Mouse (Mus musculus) adrenal gland, adult 18-20 months (tissue): Measurements from ENCODE around the gene Fkbp3. TPM values are rescaled to one million over a fixed set of nuclear protein-coding genes. Genes with fewer than 3 reads are reported as not detected.
"Not testable (repeated sequence)": the region's sequence is repeated elsewhere in the genome, so short reads cannot be mapped to it uniquely, and the experiment has no call there.

Source experiments
- DNase-seq, 2 experiments: peaks; one replicate each; pipeline ENCODE4 v3.0.0; 2021 to 2022; ENCODE audit warnings: low spot score in 2 of 2
- long read RNA-seq, 2 experiments: library from polyadenylated mRNA; stranded (forward); transcript quantifications; one replicate each; pipeline ENCODE4 v2.0.0; 2021
- total RNA-seq, 2 experiments: library from RNA; stranded (reverse); gene quantifications; 1 replicate in 1 of 2; 2 replicates in 1 of 2; pipeline ENCODE4 v1.2.3; 2021

The Fkbp3 gene
- total RNA-seq: 100 to 1,000 TPM in 1 of 2 experiments, 10 to 100 TPM in 1; 92.5 to 113 TPM
- long read RNA-seq, experiment 1, transcript Fkbp3-201 (7 exons, 1,022 nt): major isoform, 32 of 35 reads
- long read RNA-seq, experiment 1, partial matches to known transcripts: 0 of 35 reads
- long read RNA-seq, experiment 1, other reads (novel, unspliced or antisense): 3 of 35 reads
- long read RNA-seq, experiment 2, transcript Fkbp3-201 (7 exons, 1,022 nt): major isoform, 89 of 103 reads
- long read RNA-seq, experiment 2, partial matches to known transcripts: 11 of 103 reads
- long read RNA-seq, experiment 2, other reads (novel, unspliced or antisense): 1 of 103 reads

DNA sequence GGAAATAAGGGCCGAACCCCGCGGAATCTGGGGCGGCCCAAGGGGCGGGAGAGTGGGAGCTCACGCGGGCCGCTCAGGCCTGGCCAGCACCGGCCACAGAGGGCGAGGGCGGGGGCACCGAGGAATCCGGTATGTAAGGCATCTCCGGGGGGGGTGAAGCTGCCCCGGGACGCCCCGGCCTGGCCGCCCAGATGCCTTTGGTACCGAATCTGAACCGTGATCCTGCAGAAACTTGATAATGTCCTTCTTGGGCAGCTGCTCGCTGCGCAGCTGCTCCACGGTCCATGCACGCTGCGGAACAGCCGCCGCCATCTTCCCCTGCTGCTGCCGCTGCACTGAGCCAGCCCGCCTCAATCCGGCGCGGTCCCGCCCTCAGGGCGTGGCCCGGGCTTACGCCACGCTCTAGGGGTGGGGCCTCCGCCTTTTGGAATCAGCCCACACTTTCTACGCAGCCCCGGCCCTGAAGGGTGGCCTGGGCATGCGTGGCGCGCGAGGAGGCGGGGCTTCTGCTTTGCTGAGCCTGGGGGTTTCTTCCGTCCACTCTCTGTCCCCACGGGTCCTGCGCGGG is at the start of gene Fkbp3:
TSS of gene Fkbp3 (minus strand) at position 397 of the 568 bp plus-strand sequence.
- DNase-seq: peak; percentile 98

DNA sequence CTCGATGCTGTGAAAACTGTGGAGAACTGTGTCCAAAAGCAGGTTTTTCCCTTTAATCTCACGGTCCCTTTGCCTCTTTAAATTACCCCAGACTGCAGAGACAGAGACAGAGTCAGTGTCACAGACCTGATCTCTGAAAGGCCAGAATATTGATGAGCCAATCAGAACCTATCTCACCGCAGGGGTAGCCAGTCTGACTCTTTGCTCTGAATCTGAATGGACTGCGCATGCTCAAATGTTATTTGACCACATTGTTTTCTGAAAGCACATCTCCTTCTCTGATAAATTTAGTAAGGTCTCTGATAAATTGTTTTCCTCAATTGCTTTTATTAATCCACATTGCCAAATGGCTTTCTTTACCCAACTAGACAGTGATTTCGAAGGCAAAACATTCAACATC is 45.6 kb upstream of the Fkbp3 start:
- no peak for DNase-seq

DNA sequence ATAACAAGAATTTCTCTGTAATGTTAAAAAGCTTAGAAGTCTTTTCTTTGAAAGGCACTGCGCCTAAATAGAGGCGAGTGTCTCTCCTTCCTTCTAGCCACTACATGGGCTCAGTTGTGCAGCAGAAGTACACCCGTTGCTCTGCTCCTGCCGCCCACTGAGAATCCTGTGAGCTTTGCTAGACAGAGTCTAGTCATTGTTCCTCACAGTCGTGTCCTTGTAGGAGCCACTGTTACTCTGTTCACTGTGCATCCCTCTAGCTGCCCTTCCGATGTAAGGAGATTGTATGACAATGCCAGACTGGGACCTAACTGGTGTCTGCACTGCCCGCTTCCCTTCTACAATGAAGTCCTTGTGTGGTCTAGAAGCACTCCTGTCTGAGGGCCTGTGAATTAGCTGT is 45.2 kb upstream of the Fkbp3 start:
- DNase-seq: no peak

DNA sequence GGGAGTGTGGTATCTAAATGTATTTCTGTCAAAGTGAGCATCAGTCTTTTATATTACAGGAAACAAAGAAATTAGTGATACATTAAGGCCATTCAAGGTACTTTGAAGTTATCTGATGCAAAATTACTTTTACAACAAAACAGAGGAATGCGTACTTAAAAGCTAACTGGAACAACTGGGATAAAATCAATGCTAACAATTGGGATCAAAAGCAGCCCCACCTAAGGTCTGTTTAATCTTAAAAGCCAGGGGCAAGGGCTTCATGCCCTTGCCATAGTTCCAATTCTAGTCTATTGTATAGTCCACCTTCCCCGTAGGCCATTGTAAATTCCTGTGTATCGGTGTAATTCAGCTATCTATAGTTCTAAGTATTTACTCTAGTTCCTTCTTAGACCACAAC is 41.2 kb upstream of the Fkbp3 start:
- DNase-seq: not testable (repeated sequence)

DNA sequence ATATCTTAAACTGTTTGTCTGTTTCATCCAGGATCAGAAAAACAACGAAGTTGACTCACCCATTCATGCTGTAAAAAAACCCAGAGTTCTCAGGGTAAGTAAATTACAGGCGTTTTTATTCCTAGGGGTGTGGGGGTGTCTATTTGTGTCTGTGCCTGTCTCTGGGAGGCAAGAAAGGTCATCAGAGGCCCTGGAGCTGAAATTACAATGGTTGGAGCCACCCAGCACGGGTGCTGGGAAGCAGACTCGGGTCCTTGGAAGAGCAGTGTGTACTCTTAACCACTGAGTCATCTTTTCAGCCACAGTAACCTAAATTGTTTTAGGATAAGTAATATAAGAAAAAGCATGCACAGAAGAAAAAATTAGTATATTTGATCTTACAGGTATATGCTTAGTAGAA is 40.1 kb upstream of the Fkbp3 start:
- DNase-seq: no peak

DNA sequence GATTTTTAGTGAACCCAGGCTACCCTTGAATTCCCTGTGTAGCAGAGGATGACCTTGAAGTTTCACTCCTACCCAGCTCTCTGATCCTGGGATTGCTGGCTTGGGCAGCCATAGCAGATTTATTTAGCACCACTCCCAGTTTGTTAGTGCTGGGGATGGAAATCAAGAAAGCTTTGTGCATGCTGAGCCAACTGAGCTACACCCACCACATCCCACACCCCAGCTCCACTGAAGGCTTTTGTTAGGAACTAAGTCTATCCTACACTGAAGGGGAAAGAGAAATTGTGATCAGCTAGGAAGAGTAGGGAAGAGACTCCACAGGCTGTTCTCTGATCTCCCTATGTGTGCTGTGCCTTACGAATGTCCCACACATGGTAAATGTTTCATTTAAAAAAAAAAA is 39.0 kb upstream of the Fkbp3 start:
- no peak for DNase-seq

DNA sequence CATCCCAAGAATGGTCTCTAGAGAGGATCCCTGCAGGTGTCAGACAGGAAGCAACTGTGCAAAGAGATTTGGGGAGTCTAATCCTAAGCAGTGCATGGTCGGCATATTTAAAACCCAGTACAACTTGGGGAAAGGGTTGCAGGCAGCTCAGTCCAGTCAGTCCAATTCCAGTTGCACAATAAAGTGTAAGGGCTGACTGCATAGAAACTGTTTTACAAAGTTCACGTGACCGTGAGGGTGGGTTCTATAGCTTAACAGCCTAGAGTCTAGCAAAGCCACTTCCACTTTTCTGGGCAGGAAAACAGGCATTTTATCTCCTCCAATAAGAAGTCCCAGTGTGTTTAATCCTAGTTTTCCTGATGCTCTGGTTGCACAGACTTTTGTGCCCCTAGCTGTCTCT is 37.7 kb upstream of the Fkbp3 start:
- no peak for DNase-seq

DNA sequence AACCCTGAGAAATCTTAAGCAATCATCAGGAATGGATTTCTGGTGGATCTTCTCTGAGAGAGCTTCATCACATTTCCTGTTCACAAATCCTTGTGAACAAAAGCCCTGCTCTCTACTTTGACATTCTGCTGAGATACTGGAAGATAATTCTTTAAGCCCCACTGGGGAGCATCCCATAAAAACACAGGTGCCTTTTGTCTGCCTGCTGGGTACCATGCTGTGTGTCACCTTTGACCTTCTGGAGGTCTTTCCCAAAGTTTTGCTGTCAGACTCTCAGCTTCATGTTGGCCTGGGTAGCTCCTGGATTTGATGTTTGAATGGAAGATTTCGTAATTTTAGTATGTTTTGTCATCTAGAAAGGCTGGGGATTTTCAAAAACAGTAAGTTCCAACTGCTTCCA is 34.9 kb upstream of the Fkbp3 start:
- no peak for DNase-seq

DNA sequence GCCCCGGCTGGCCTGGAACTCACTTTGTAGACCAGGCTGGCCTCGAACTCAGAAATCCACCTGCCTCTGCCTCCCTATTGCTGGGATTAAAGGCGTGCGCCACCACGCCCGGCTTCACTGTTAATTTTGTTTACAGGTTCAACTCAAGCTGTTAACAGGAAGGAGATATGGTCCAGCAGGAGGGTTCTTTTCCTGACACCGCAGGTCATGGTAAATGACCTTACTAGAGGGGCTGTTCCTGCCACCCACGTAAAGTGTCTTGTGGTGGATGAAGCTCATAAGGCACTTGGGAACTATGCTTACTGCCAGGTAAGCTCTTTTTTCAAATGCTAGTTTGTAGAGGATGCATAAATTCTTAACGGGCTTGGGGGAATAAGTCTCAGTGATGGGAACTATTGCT is 3.1 kb upstream of the Fkbp3 start:
- no peak for DNase-seq

DNA sequence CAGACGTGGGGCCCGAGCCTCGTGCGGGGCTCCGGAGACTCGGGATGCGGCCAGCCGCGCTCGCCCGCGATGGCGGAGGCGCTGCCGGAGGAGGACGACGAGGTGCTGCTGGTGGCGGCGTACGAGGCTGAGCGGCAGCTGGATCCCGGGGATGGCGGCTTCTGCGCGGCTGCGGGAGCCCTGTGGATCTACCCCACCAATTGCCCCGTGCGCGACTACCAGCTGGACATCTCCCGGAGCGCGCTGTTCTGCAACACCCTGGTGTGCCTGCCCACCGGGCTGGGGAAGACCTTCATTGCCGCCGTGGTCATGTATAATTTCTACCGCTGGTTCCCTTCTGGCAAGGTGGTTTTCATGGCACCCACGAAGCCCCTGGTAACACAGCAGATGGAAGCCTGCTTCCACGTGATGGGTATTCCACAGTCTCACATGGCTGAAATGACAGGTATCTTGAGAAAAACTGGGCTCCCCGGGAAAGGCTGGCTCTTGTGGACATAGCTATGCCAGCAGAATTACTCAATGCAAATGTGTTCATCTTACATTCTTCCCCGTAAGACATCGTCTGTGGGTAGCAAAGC is 2.0 kb upstream of the Fkbp3 start:
- DNase-seq: no peak

DNA sequence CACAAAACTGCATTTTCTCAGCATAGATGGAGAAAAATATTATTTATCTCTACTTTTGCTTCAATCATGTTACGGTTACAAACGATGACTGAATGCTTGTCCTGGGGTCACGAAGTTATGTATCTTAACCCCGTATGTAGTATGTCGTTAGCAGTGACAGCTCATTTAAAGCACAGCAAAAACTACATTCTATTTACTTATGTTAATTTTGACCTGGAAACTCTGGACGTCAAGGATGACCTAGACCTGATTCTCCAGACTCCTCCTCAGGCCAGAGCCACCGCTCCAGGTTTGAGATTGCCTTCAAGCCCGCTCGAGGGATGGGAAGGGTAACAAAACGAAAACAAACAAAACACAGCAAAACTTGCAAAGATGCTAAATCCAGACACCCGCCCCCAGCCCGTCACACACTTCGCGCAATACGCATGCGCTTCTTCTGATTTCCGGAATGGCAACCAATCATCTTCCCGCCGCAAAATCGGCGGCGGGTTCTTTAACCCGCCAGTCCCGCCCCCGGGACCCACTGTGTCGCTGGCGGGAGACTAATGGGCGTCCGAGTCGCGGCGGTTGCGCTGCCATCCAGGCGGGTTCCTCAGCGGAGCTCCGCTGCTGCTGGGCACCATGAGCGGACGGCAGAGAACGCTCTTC is 1.4 kb upstream of the Fkbp3 start, which contains the start of gene Fancm:
TSS of gene Fancm (plus strand) at position 519 of the 648 bp plus-strand sequence.
- DNase-seq: peak; percentile 85 to 89

DNA sequence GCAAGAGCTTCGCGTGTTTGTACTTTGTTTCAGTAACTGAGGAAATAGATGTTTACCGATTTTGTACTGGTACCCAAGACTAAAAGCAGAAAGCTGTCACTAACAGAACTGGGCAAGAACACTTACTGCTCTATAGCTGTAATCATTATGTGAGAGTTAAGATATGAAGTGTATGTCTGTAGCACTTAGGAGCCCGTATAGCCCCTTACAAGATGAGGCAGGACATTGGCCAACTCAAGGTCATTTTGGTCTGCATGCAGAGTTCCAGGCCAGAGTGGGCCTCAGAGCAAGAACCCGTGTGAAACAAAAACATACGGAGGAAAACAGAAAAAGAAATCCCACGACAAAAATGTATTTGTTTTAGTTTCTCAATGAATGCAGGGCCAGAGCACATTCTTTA is 844 bp upstream of the Fkbp3 start:
- DNase-seq: no peak

DNA sequence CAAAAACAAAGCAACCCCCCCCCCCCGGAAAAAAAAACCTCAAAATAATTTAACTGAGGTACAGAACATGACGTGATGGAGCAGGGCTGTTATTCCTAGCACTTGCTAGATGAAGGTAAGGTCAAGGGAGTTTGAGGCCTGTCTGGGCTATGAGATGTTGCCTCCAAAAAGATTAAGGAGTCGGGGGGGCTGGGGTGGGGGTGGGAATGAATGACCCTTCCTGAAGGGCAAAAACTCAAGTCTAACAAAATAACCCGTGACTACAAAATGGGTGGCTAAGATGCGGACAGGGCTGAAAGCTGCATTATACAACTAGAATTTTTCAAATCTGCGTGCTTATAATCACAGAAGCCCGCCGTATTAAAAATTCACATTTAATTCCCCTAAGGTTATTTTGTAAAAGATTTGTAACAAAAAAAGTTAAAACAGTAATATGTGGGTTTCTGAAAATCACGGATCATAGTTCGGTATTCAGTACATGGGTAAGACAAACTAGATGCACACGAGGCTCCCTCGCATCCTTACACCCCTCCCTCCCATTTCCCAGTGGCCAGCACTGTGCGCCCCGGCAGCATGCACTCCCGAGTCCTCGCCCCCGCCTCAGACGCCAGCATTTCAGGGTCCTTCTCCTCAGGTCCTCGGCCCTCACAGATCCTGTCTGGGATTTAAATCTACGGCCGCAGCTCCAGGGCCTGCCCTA is 746 bp downstream of the Fkbp3 start:
- no peak for DNase-seq

DNA sequence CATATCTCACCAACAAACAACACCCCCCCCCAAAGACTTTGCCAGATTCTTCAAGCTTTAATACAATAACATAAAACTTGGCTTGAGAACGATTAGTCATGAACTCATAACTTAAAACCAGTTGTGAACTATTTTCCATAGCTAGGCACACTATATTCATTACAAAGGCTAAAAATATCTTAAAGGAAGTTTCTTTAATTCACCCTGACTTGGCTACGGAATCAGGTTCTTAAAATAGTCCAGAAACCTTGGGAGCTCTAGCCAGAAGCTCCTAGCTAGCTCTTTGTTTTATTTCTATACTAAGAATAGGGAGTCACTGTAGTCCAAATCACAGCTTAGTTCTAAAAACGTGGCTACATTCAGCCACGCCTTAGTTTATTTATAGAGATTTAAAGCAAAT is 5.4 kb downstream of the Fkbp3 start:
- no peak for DNase-seq

DNA sequence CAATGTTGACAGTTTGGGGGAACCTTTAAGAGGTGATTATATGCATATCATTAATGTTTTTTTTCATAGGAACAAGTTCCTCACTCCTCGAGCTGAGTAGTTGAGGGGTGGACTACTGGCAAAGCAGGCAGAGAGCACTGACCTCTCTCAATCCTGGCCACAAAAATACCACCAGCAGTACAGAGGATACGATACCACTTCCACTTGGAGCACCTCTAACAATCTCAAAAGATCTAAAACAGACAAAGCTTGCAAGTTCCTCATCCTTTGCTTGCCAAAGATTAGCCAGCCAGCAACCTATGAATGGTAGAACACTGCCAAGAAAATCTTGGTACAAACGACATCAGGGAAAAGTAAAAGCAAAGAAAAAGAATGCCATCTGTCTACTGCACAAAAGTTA is 7.6 kb downstream of the Fkbp3 start:
- DNase-seq: no peak

DNA sequence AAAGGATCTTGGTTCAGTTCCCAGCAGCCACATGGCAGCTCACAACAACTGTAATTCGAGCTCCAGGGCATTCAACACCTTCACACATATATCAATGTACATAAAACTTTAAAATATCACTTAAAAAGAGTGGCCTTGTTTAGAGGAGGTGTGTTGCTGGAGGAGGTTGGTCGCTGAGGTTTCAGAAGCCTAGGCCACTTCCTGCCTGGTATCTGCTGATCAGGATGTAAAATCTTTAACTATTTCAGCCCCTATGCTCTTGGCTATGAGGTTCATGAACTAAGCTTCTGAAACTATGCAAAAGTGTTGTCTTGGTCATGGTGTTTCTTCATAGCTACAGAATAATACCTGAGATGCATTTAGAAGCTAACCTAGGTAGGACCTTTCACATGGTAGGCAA is 8.6 kb downstream of the Fkbp3 start:
- DNase-seq: no peak

DNA sequence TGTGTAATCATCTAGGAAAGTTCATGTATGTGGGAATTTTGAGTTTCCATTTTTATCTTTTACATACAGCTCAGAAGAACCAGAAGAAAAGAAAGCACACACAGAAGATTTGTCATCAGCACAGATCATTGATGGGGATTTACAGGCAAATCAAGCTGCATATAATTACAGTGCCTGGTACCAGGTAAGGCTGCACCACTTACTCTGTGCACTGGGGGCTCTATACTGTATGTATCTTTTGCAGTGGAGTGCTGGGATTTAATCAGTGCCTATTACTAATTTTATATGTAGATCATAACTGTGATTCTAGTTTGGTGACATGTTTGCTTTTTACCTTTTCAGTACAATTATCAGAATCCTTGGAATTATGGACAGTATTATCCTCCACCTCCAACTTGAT is 12.7 kb downstream of the Fkbp3 start:
- no peak for DNase-seq

DNA sequence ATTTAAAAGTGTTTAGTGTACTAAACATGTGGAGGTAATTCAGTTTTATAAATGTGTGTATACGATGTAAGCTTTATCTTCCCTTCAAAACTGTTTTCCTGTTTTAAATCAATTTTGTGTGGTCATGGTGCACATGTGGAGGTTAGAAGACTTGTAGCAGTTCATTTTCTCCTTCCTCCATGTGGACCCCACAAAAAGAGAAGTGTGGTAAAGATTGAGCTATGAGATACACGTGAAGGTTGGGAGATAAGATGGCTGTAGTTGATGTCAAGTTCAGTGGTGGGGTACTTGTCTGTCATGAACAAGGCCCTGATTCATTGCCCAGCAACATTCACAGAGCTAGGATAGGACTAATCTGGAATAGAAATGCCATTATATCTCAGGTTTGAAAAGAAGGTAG is 15.6 kb downstream of the Fkbp3 start:
- no peak for DNase-seq

DNA sequence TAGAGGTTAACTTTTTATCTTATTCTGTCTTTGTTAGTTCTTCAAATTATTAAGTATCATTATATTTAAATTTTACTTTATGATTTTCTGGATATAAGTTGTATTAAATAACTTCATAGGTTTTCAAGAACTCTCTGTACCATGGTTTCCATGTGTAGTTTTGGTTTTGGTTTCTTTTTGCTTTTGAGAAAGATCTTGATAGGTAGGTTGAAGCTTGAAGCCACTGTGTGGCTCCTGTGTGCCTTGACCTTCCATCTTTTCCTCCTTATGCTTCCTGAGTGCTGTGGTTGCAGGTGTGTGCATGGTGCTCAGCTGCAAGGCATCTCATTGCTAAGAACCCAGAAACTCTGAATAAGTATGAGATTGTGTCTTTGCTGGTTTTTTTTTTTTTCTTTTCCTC is 25.0 kb downstream of the Fkbp3 start:
- DNase-seq: no peak

DNA sequence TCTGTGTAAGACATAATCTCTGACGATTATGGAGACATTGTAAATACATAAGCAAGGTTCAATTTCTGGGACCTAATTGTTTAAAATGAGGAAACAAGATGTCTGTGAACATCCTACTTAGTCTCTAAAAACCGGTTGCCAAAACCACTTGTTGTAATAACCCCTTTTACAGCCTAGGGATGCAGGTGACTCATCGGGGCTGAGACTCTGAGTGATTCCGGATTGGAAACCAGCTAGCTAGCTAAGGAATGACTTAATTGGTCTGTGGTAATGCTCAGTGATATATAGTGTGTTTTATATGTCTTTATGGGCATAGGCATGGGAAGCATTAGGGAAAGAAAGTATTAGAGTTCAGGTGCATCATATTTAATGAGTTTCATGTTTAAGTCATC is 36.3 kb downstream of the Fkbp3 start:
- DNase-seq: no peak

DNA sequence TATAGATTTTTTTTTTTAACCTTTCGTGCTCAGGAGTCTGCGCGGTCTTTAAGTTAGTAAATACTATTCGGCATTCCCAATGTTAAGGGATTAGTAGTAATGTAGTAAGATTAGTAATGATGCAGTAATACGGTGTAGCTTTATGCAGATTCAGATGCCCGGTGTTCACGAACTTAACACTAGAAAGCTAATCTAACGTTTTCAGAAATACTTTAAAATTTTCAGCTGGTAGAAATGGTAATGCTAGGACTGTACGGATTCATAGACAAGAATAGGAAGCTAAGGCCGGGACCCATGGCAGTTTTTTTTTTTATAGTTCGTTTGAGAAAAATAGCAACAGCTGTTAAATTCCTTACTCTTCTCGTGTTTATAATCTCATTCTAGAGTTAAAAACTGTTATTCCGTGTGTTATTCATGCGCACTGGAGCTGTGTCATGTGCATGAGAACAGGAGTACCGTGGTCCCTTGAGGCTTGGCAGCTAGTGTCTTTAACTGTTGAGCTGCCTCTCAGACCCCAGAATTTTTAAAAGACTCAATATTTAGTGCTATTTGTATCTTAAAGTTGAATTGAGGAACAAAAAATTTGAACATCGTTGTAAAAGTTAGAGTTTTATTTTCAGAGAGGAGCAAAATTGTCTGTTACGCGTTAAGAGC is 36.8 kb downstream of the Fkbp3 start:
- no peak for DNase-seq
